Mouse (Mus musculus) MEL-GATA-1-ER (cell line): ENCODE measurements around the gene Gp1bb.

Experiments used
- DNase-seq: peaks from one replicate; pipeline ENCODE4 v3.0.0-alpha.2; 2012; ENCODE audit warnings: low read depth; ENCODE audit errors: extremely low read depth

The Gp1bb gene

DNA sequence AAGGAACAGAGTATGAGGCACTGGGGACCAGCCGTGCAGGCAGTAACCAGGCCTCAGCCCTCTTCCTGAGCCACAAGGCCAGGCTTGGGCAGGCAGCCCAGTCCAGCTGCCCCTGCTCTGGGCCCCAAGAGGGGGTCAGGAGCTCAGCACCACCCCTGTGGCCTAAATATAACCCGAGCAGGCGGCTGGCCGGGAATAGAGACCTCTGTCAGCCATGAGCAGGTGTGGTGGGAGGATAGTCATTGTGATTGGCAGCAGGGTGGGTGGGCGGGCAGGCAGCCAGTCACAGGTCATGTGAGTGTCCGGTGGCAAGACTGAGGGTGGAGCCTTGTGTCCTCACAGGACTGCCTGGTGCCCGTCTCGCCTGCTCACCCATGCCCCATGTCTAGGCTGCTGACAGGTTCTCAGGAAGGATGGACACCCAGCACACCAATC, 17.9 kb downstream of the Gp1bb start:
- DNase-seq: no peak

- DNase-seq: no peak
Measured at GRCm38 (mm10) chr16:18601447-18601846, 20.8 kb downstream of the Gp1bb start.

GRCm38 (mm10) chr16:18598006-18598405, 24.2 kb downstream of the Gp1bb start:
- no peak for DNase-seq

GRCm38 (mm10) chr16:18596255-18596654, 25.9 kb downstream of the Gp1bb start:
- no peak for DNase-seq

DNA sequence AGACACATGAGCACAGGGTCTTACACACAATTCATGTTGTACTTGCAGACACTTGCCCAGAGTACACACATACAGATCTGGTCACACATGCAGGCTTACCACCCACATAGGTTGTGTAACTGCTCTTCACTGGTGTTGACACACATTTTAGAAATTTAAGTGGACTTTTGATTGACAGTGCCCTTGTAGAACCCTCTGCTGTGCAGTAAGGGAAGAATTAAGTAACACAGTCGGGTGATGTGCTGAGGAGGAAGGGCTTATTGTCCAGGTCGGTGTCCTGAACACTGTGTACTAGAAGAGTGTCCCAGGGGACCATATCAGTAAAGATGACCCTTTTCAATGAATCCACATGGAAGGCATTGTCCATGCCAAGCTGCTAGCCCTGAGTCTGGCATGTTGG, 28.3 kb downstream of the Gp1bb start:
- DNase-seq: no peak

- DNase-seq: no peak
Measured at GRCm38 (mm10) chr16:18591047-18592018, 30.9 kb downstream of the Gp1bb start.

DNA sequence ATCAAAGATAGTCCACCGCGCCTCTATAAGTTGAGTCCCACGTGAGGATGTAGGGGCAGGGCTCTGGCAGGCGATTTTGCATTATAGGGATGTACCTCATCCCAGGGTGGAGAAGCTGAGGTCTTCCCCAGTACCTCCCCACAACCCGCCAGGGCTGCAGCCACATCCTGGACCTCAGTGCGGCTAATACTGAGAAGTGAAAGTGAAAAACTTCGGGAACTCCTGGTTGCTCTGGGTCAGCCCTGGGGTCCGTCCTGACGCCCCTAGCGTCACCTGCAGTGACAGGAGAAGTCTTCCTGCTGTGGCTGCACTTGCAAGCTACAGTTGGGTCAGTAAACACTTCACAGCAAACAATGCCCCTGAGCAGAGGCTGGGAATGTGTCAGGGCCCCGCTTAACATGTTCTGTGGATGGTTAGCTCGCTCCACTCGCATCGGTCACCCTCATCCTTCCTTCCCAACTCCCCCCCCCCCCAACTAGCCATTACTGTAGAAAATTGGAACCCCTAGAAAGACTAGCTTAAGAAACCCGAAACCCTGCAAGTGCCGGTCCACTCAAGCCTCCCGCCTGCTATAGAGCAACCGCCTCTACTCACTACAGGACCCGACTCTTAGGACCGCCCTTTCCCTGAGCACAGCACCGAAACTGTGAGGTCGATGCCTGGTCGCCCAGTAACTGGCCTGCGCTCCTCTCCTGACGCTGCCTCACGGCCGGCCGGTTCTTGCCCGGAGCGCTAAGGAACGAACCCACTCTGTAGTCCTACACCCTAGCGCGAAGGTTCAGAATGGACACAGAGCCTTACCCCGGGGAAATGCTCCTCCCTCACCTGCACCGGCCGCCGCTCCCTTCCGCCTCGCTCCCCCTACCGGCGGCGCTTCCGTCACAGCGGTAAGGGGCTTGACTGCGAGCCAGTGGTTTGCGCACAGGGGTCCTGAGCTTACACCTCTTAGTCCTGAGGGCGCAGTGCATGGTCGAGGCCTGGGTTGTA, 32.1 kb downstream of the Gp1bb start, which contains the start of gene Tbx1:
Gene Tbx1 (minus strand): TSS at position 868 of the 987 bp plus-strand sequence.
- DNase-seq: no peak

GRCm38 (mm10) chr16:18589080-18589621, 33.1 kb downstream of the Gp1bb start:
- DNase-seq: no peak

- no peak for DNase-seq
Measured at GRCm38 (mm10) chr16:18588738-18589055, 33.5 kb downstream of the Gp1bb start.

DNA sequence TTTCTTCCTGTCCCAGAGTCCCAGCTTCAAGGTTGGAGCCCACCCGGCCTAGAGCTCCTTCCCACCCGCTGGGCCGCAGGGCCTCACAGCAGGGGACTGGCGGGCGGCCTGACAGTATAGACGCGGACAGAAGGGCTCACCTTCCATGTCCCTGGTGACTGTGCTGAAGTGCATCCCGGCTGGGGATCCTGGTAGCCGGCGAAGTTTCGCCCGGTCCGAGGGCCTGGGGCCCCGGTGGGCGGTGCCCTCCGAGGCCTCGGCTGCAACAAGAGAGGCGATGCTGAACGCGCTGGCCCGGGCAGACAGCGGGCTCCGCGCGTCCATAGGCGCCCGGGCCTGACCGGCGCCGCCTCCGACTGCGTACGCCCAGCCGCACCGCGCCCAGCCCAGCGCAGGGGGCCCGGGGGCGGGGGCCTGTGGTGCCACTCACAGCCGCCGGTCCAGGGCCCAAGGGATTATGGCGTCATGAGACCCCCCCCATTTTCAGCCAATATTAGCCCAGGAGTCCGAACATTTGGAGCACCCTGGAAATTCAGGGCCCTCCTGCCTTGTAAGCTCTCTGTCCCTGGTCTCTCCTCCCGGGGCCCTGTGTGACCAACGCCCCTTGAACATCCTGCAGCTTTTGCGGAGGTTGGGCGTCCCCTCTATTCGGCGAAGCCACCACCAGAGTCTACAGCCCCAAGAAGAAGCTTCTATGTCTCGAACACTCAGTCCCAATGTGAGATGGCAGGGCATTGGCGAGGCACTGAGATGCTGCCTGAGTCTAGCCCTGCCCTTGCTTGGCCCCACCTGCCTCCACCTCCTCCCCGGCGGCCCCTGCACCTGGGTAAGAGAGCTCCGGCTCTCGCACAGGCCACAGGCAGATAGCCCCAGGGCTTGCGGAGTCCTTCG, 34.1 kb downstream of the Gp1bb start:
- no peak for DNase-seq

DNA sequence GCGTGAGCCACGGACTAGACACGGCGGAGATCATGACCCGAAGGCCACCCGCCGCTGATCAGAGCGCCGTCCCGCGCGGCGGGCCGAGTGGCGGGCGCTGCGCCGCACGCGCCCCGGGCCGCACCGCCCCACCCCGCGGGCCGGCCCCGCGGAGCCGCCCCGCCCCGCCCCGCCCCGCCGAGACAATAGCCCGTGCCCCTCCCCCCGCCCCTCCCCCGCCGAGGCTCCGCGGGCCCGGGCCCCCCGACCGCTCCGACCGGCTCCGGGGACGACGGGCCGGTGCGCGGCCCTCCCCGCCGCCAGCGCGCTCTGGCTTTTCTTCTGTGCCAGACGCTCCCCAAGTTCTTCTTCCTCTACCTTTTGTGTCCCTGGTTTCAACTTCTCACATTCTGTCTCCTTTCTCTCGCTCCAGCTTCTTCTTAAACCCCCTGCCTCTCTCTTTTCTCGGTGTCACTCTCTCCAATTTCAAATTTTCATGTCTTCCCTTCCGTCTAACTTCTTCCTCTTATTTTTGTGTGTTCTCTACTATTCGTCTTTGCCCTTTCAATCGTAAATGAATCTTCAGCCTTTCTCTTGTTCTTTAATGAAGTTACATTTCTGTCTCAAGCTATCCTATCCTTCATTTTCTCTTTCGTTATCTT, 35.2 kb downstream of the Gp1bb start:
- DNase-seq: no peak

DNA sequence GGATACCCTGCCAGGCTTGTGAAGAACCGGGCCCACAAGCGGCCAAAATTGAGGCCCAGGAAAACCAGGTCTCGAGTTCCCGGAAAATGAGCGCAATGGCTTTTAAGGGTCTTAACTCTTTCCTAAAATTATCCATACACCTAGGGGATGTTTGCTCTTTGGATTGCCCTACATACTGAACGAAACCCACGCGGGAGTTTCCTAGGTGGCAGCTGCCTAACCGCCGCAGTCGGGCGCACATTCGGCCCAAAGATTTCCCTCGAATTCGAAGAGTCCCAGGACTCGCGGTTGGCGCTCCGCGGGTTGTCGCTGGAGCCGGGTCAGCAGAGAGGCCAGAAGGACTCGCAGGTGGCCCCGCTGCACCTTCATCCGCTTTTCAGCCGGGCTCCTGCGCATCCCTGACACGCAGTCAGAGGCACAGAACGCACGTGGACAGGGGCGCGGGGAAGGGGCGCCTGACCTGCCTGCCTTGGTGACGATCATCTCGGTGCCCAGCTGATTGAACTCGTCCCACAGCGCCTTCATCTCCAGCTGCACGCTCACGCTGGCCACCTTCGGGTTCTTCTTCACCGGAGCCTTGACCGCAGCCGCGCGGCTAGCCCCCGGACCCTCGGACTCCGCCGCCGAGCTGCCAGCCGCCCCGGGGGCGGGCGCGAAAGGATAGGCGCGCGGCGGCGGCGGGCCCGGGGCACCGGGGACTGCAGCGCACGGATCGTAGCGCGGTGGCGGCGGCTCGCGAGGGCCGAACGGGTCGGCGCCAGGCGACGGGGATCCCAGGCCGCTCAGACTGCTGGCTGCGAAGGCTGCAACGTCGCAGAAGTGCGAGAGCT, 35.9 kb downstream of the Gp1bb start:
- no peak for DNase-seq

GRCm38 (mm10) chr16:18585676-18586075, 36.5 kb downstream of the Gp1bb start:
- no peak for DNase-seq

GRCm38 (mm10) chr16:18584901-18585510, 37.2 kb downstream of the Gp1bb start:
- DNase-seq: no peak

- DNase-seq: no peak
Measured at GRCm38 (mm10) chr16:18583673-18584357, 38.4 kb downstream of the Gp1bb start.

DNA sequence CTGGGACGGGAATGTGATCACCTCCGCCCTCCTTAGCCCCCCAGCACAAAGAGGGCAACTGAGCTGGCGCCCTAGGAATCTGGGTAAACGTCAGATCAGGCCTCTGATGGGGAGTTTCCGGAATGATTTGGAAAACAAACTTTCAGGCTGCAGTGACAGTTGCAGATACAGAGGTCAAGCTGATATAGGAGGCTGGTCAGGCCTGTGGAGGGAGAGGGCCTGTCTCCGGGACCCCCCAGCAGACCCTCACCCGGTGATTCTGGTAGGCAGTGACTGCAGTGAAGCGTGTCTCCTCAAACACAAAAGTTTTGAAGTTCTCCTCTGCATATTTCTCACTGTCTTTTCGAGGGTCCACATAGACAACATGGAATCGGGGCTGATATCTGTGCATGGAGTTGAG, 39.0 kb downstream of the Gp1bb start:
- DNase-seq: no peak

- DNase-seq: no peak
Measured at GRCm38 (mm10) chr16:18582426-18583148, 39.6 kb downstream of the Gp1bb start.
